Mouse (Mus musculus) CH12.LX (cell line): ENCODE results near the gene Atp2b2. TPM values are rescaled to one million over a fixed set of nuclear protein-coding genes. Genes with fewer than 3 reads are reported as not detected.

Experiments used
- DNase-seq: peaks from one replicate; pipeline ENCODE4 v3.0.0-alpha.2; 2013; ENCODE audit errors: extremely low read depth
- H3K27ac ChIP-seq: 2 replicates; pipeline ENCODE4 v1.5.1; 2012; ENCODE audit warnings: low read depth, mild to moderate bottlenecking, control low read depth, moderate library complexity; ENCODE audit not compliant: insufficient read depth
- H3K27me3 ChIP-seq: replicated peaks from 2 replicates; pipeline ENCODE3; 2012; ENCODE audit warnings: inconsistent platforms
- H3K36me3 ChIP-seq, 2 experiments: replicated peaks in 1 of 2; 2 replicates each; pipeline versions ENCODE3 to v1.6.1; 2012; ENCODE audit warnings: inconsistent platforms in 1 of 2, low read length in 1 of 2, mild to moderate bottlenecking in 1 of 2, mixed read lengths in 1 of 2, moderate library complexity in 1 of 2; ENCODE audit not compliant: control insufficient read depth in 1 of 2, insufficient read depth in 1 of 2
- H3K4me1 ChIP-seq, 2 experiments: 2 replicates each; pipeline ENCODE4 v1.6.1; 2012; ENCODE audit warnings: inconsistent platforms in 1 of 2, moderate library complexity in 1 of 2; ENCODE audit not compliant: insufficient read depth in 2 of 2, control insufficient read depth in 1 of 2
- H3K4me2 ChIP-seq: 2 replicates; pipeline ENCODE4 v1.6.1; 2012; ENCODE audit warnings: low read depth, mild to moderate bottlenecking, control low read depth; ENCODE audit not compliant: poor library complexity, insufficient read depth, severe bottlenecking
- H3K4me3 ChIP-seq, 3 experiments: fragments of 150-350 bp in 1 of 3; sonication (generic) in 1 of 3; replicated peaks in 1 of 3; 2 replicates each; pipeline versions ENCODE3 to v1.5.1; 2011 to 2012; ENCODE audit warnings: low read depth in 2 of 3, low read length in 2 of 3, mild to moderate bottlenecking in 2 of 3, moderate library complexity in 2 of 3, control low read depth in 1 of 3, improper control_type of control experiment in 1 of 3, inconsistent platforms in 1 of 3, mixed read lengths in 1 of 3; ENCODE audit not compliant: poor library complexity in 1 of 3
- H3K79me2 ChIP-seq: replicated peaks from 2 replicates; pipeline ENCODE4 v1.6.1; 2012; ENCODE audit warnings: mild to moderate bottlenecking, moderate library complexity; ENCODE audit not compliant: control insufficient read depth, poor library complexity, insufficient read depth, severe bottlenecking; ENCODE audit errors: extremely low read depth
- H3K9ac ChIP-seq: 2 replicates; pipeline ENCODE4 v1.6.1; 2012; ENCODE audit warnings: low read depth, mild to moderate bottlenecking, control low read depth, moderate library complexity; ENCODE audit not compliant: insufficient read depth
- H3K9me3 ChIP-seq: replicated peaks from 2 replicates; pipeline ENCODE3; 2012; ENCODE audit warnings: low read length, inconsistent platforms, mixed read lengths
- BHLHE40 ChIP-seq: IDR thresholded peaks from 2 replicates; pipeline ENCODE4 v1.6.1; 2011; ENCODE audit warnings: mild to moderate bottlenecking, low read depth, low read length, improper control_type of control experiment
- CHD1 ChIP-seq: IDR thresholded peaks from 2 replicates; pipeline ENCODE4 v1.6.1; 2012; ENCODE audit warnings: low read depth, low read length, improper control_type of control experiment, inconsistent platforms
- CHD2 ChIP-seq: IDR thresholded peaks from 2 replicates; pipeline ENCODE4 v1.6.1; 2011; ENCODE audit warnings: low read length, improper control_type of control experiment
- CTCF ChIP-seq, 2 experiments: IDR thresholded peaks in 1 of 2; conservative IDR thresholded peaks in 1 of 2; 2 replicates each; pipeline ENCODE4 v1.5.1; 2011 to 2012; ENCODE audit warnings: low read depth in 2 of 2, low read length in 2 of 2, improper control_type of control experiment in 1 of 2, inconsistent platforms in 1 of 2, mild to moderate bottlenecking in 1 of 2, moderate library complexity in 1 of 2
- EP300 ChIP-seq: IDR thresholded peaks from 2 replicates; pipeline ENCODE4 v1.6.1; 2011; ENCODE audit warnings: low read length, improper control_type of control experiment
- ETS1 ChIP-seq: conservative IDR thresholded peaks from 2 replicates; pipeline ENCODE4 v1.6.1; 2012; ENCODE audit warnings: low read depth, mild to moderate bottlenecking, inconsistent platforms, low read length, improper control_type of control experiment, moderate library complexity
- IRF4 ChIP-seq: IDR thresholded peaks from 2 replicates; pipeline ENCODE4 v1.6.1; 2014; ENCODE audit warnings: low read depth, mild to moderate bottlenecking, inconsistent platforms, low read length, improper control_type of control experiment
- JUND ChIP-seq: conservative IDR thresholded peaks from 2 replicates; pipeline ENCODE4 v1.6.1; 2011; ENCODE audit warnings: low read depth, low read length, improper control_type of control experiment
- MAFK ChIP-seq: IDR thresholded peaks from 2 replicates; pipeline ENCODE4 v1.6.1; 2011; ENCODE audit warnings: low read length, improper control_type of control experiment; ENCODE audit not compliant: insufficient replicate concordance
- MAX ChIP-seq: IDR thresholded peaks from 2 replicates; pipeline ENCODE4 v1.6.1; 2011; ENCODE audit warnings: low read length, improper control_type of control experiment
- MEF2A ChIP-seq: IDR thresholded peaks from 2 replicates; pipeline ENCODE4 v1.6.1; 2014; ENCODE audit warnings: low read depth, mild to moderate bottlenecking, inconsistent platforms, low read length, improper control_type of control experiment, borderline replicate concordance
- NELFE ChIP-seq: IDR thresholded peaks from 2 replicates; pipeline ENCODE4 v1.6.1; 2011; ENCODE audit warnings: low read depth, low read length, improper control_type of control experiment
- NRF1 ChIP-seq: IDR thresholded peaks from 2 replicates; pipeline ENCODE4 v1.6.1; 2014; ENCODE audit warnings: low read depth, mild to moderate bottlenecking, inconsistent platforms, low read length, improper control_type of control experiment, moderate library complexity
- POLR2AphosphoS2 ChIP-seq: IDR thresholded peaks from 2 replicates; pipeline ENCODE4 v1.6.1; 2011; ENCODE audit warnings: low read depth, low read length, improper control_type of control experiment
- SIN3A ChIP-seq: IDR thresholded peaks from 2 replicates; pipeline ENCODE4 v1.6.1; 2012; ENCODE audit warnings: low read length, improper control_type of control experiment, inconsistent platforms
- TBP ChIP-seq: conservative IDR thresholded peaks from 2 replicates; pipeline ENCODE4 v1.6.1; 2011; ENCODE audit warnings: low read depth, low read length, improper control_type of control experiment
- TCF12 ChIP-seq: IDR thresholded peaks from 2 replicates; pipeline ENCODE4 v1.6.1; 2014; ENCODE audit warnings: low read depth, mild to moderate bottlenecking, inconsistent platforms, low read length, improper control_type of control experiment
- USF2 ChIP-seq: conservative IDR thresholded peaks from 2 replicates; pipeline ENCODE4 v1.6.1; 2011; ENCODE audit warnings: low read depth, low read length, improper control_type of control experiment
- ZKSCAN1 ChIP-seq: IDR thresholded peaks from 2 replicates; pipeline ENCODE4 v1.6.1; 2012; ENCODE audit warnings: low read depth, inconsistent platforms, low read length, improper control_type of control experiment, borderline replicate concordance
- dilution Hi-C: fragments of 300-500 bp; cut with MboI; formaldehyde crosslinking; loops from 2 replicates; pipeline ENCODE4 v1.14.3; 2020; ENCODE audit warnings: low sequenced_read_pairs; ENCODE audit not compliant: extremely low pct_unique_long_range_greater_than_20kb, extremely low pct_ligation_motif_present
- in situ Hi-C: fragments of 300-500 bp; cut with MboI; formaldehyde crosslinking; loops from 3 replicates; pipeline ENCODE4 v1.14.3; 2019; ENCODE audit warnings: low sequenced_read_pairs, low pct_ligation_motif_present, low pct_unique_long_range_greater_than_20kb, mixed read lengths
- polyA plus RNA-seq: library from polyadenylated mRNA; unstranded; fragments of >175 nt; gene quantifications from 2 replicates; pipeline ENCODE4 v1.2.1, GENCODE M21; 2012; ENCODE audit warnings: low read depth; ENCODE audit not compliant: insufficient read length
- total RNA-seq, 2 experiments: library from RNA; depleted of rRNA; stranded (reverse); fragments of 300-350 nt in 1 of 2; fragments of >200 nt in 1 of 2; gene quantifications; 2 replicates each; pipeline ENCODE4 v1.2.3; 2012 to 2014

The Atp2b2 gene
- total and polyA plus RNA-seq, 3 experiments = not detected

GRCm38 (mm10) chr6:114076061-114076460 is 33.6 kb upstream of the Atp2b2 start:
- dilution Hi-C loops = no loop called here
- no peaks in the 10 kb centered on the region for H3K9me3 ChIP-seq
- DNase-seq = no peak
- H3K4me3 ChIP-seq = no peak overlapping the region
- no peak overlapping the region for H3K27ac ChIP-seq
- no peaks in the 10 kb centered on the region for H3K36me3 ChIP-seq
- no peaks in the 10 kb centered on the region for H3K4me1 ChIP-seq
- no peaks in the 10 kb centered on the region for H3K79me2 ChIP-seq
- peaks cover 81% of the 10 kb centered on the region for H3K27me3 ChIP-seq
- H3K4me2 ChIP-seq = no peak overlapping the region
- no peak overlapping the region for H3K9ac ChIP-seq
- TF ChIP-seq ZKSCAN1 (no peak), MAFK (no peak), USF2 (no peak), CHD1 (no peak), CHD2 (no peak), CTCF (conservative IDR thresholded peaks at IDR 0.05 in 1 of 2, IDR thresholded peaks at IDR 0.05 in 1 of 2; ENCODE audit: low read depth in 2 of 2, low read length in 2 of 2) (no peak), EP300 (no peak), JUND (no peak), MEF2A (no peak), SIN3A (no peak), NRF1 (no peak), POLR2AphosphoS2 (no peak), IRF4 (no peak), ETS1 (no peak), MAX (no peak)
- TF ChIP-seq, all 38 proteins: peak for 0
- in situ Hi-C loops = loop anchor here (25.0 kb wide), 1 partner anchor 111 kb away; no protein-coding TSS in a partner anchor

GRCm38 (mm10) chr6:114074929-114075328 is 32.5 kb upstream of the Atp2b2 start:
- H3K4me3 ChIP-seq = no peak overlapping the region
- TF ChIP-seq TCF12 = no peak
- no peak for TF ChIP-seq BHLHE40
- TF ChIP-seq MAFK = no peak
- no peak for TF ChIP-seq ZKSCAN1
- no peak for TF ChIP-seq NELFE
- no peak for TF ChIP-seq TBP
- no peak for TF ChIP-seq POLR2AphosphoS2
- no peaks in the 10 kb centered on the region for H3K36me3 ChIP-seq
- peaks cover 79% of the 10 kb centered on the region for H3K27me3 ChIP-seq
- no peak overlapping the region for H3K27ac ChIP-seq
- dilution Hi-C loops (no loop called here), in situ Hi-C loops (loop anchor here (5.0 to 25.0 kb wide), 2 partner anchors 112 to 313 kb away; no protein-coding TSS in a partner anchor)
- H3K4me1 ChIP-seq = no peaks in the 10 kb centered on the region
- no peak for DNase-seq
- no peak overlapping the region for H3K4me2 ChIP-seq
- no peaks in the 10 kb centered on the region for H3K79me2 ChIP-seq
- no peak overlapping the region for H3K9ac ChIP-seq
- no peaks in the 10 kb centered on the region for H3K9me3 ChIP-seq
